Mouse (Mus musculus): ENCODE data around the gene Kcnq2.

DNA sequence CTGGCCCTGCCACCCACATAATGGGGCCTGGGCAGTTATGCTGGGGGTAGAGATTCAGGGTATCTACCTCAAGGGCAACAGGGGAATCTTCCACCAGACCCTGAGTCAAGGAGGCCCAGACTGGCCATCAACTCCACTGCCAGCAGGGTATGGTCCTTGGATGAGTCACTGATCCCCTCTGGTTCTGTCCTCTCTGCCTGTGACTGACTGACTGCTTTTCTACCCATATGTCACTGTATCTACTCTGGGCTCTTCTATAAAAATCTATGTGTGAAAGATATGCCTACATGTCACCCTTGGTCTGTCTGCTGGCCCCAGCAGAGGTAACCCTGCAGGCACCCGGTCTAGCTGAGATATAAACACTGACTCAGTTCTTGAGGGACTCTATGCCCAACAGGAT lies 18.0 kb upstream of the Kcnq2 start:
- no peak for TF ChIP-seq GABPA (IDR thresholded peaks at IDR 0.05; ENCODE audit: insufficient replicate concordance, low read depth, low read length)
- TF ChIP-seq SMC3 (IDR thresholded peaks at IDR 0.05; ENCODE audit: low read depth, low read length), result no peak
- no peak for TF ChIP-seq ZC3H11A (IDR thresholded peaks at IDR 0.05; ENCODE audit: low read depth, low read length)
- no peak for TF ChIP-seq CTCF (conservative IDR thresholded peaks at IDR 0.05 in 1 of 2, IDR thresholded peaks at IDR 0.05 in 1 of 2; ENCODE audit: low read depth in 2 of 2, low read length in 2 of 2)
- no peak for TF ChIP-seq POLR2A (IDR thresholded peaks at IDR 0.05; ENCODE audit: low read depth, low read length)
- no peak for TF ChIP-seq ZMIZ1 (IDR thresholded peaks at IDR 0.05; ENCODE audit: low read depth, low read length)
- no peak for TF ChIP-seq RCOR1 (conservative IDR thresholded peaks at IDR 0.05; ENCODE audit: low read depth, low read length)
- TF ChIP-seq TCF12 (IDR thresholded peaks at IDR 0.05; ENCODE audit: low read depth, low read length), result no peak
- TF ChIP-seq CHD1 (IDR thresholded peaks at IDR 0.05; ENCODE audit: low read depth, low read length), result no peak
- no peak for TF ChIP-seq RAD21 (IDR thresholded peaks at IDR 0.05; ENCODE audit: low read depth, low read length)

Data from CH12.LX (cell line).